Mouse (Mus musculus): ENCODE data around the gene Cd44.

GRCm38 (mm10) chr2:102763991-102764390, 137.5 kb downstream of the Cd44 start:
- TF ChIP-seq USF1 (IDR thresholded peaks at IDR 0.05; ENCODE audit: low read depth) (no peak), REST (IDR thresholded peaks at IDR 0.05; ENCODE audit: insufficient read depth, insufficient read length) (no peak), MYOD1 (IDR thresholded peaks at IDR 0.05; ENCODE audit: control insufficient read depth in 1 of 3, insufficient read length in 2 of 3, low read depth in 2 of 3) (no peak), TCF12 (IDR thresholded peaks at IDR 0.05; ENCODE audit: insufficient read depth, poor library complexity, severe bottlenecking) (no peak), POLR2A (IDR thresholded peaks at IDR 0.05; ENCODE audit: insufficient read length, low read depth) (no peak), CEBPB (IDR thresholded peaks at IDR 0.05; ENCODE audit: insufficient read depth, poor library complexity, severe bottlenecking) (no peak), TCF3 (IDR thresholded peaks at IDR 0.05; ENCODE audit: insufficient read length, low read depth) (no peak), SRF (IDR thresholded peaks at IDR 0.05; ENCODE audit: control insufficient read depth, insufficient read length, low read depth) (no peak), E2F4 (IDR thresholded peaks at IDR 0.05; ENCODE audit: insufficient read depth) (no peak), MAX (IDR thresholded peaks at IDR 0.05; ENCODE audit: low read depth) (no peak), POLR2AphosphoS2 (IDR thresholded peaks at IDR 0.05; ENCODE audit: insufficient read length, low read depth) (no peak), MYOG (IDR thresholded peaks at IDR 0.05; ENCODE audit: control insufficient read depth in 1 of 3, insufficient read depth in 1 of 3, insufficient read length in 2 of 3, low read depth in 2 of 3) (no peak)

Measured in myocyte (in vitro differentiated cells).